Mouse (Mus musculus): ENCODE results near the gene Zscan22. TPM values are rescaled to one million over a fixed set of nuclear protein-coding genes. Genes with fewer than 3 reads are reported as not detected.

Zscan22 gene
- total RNA-seq, 1 experiment = 5.7 TPM

- DNase-seq (ENCODE audit: low read depth, low spot score) = peak; percentile 83
- no peak within 1 kb of the TSS for H3K27ac ChIP-seq (ENCODE audit: insufficient read depth, low read depth, low read length, poor library complexity, severe bottlenecking)
- in situ Hi-C loops (cut with MboI; ENCODE audit: low sequenced_read_pairs in 2 of 2, unreplicated experiment in 2 of 2) = no loop called here
Observed at GRCm38 (mm10) chr7:12880911-12881660, 16.5 kb upstream of the Zscan22 start, which contains the start of gene Zfp128. Gene Zfp128 (plus strand): TSS chr7:12881177.

GRCm38 (mm10) chr7:12886563-12887266 is 10.9 kb upstream of the Zscan22 start:
- in situ Hi-C loops (cut with MboI; ENCODE audit: low sequenced_read_pairs in 2 of 2, unreplicated experiment in 2 of 2) = no loop called here
- Histone ChIP-seq H3K4me1 (ENCODE audit: control insufficient read depth in 2 of 2, insufficient read depth in 2 of 2, low read length in 2 of 2, poor library complexity in 1 of 2) (0 out of 4 replicates have a peak, but pooled peaks cover 0 to 7% of the 10 kb centered on the region in 2 experiments), H3K27ac (ENCODE audit: insufficient read depth, low read depth, low read length, poor library complexity, severe bottlenecking) (no peak overlapping the region), H3K9ac (ENCODE audit: insufficient read depth, low read depth, low read length, poor library complexity, severe bottlenecking) (no peak overlapping the region), H3K4me3 (ENCODE audit: insufficient read depth in 1 of 2, low read depth in 1 of 2, low read length in 2 of 2, poor library complexity in 1 of 2, severe bottlenecking in 1 of 2) (no peak overlapping the region), H3K9me3 (ENCODE audit: control insufficient read depth, insufficient read depth, low read depth, low read length) (no peaks in the 10 kb centered on the region), H3K36me3 (ENCODE audit: control insufficient read depth, insufficient read depth, low read length, poor library complexity, severe bottlenecking) (peaks cover 2% of the 10 kb centered on the region; the same call in 1 of the 2 replicates)
- DNase-seq (ENCODE audit: low read depth, low spot score) = no peak
- TF ChIP-seq HCFC1 (IDR thresholded peaks at IDR 0.05; ENCODE audit: borderline replicate concordance, insufficient read depth, low read length) = no peak
- TF ChIP-seq MAFK (IDR thresholded peaks at IDR 0.05; ENCODE audit: insufficient read depth, low read depth, low read length) = no peak
- TF ChIP-seq ZNF384 (IDR thresholded peaks at IDR 0.05; ENCODE audit: low read depth, low read length) = no peak
- no peak for TF ChIP-seq CHD2 (IDR thresholded peaks at IDR 0.05; ENCODE audit: low read depth, low read length)
- TF ChIP-seq ZC3H11A (IDR thresholded peaks at IDR 0.05; ENCODE audit: borderline replicate concordance, low read depth, low read length) = no peak

More at GRCm38 (mm10) chr7:12880911-12881660, 16.5 kb upstream of the Zscan22 start, which contains the start of gene Zfp128:
- Histone ChIP-seq H3K4me3 (ENCODE audit: insufficient read depth in 1 of 2, low read depth in 1 of 2, low read length in 2 of 2, poor library complexity in 1 of 2, severe bottlenecking in 1 of 2) (peak within 1 kb of the TSS; percentile 69 to 92), H3K4me1 (ENCODE audit: control insufficient read depth in 2 of 2, insufficient read depth in 2 of 2, low read length in 2 of 2, poor library complexity in 1 of 2) (peaks cover 0 to 8% of the 10 kb centered on the region in 2 experiments; a peak in 1 of 4 replicates), H3K9me3 (ENCODE audit: control insufficient read depth, insufficient read depth, low read depth, low read length) (no peaks in the 10 kb centered on the region), H3K36me3 (ENCODE audit: control insufficient read depth, insufficient read depth, low read length, poor library complexity, severe bottlenecking) (peaks cover 2% of the 10 kb centered on the region; the same call in 1 of the 2 replicates), H3K9ac (ENCODE audit: insufficient read depth, low read depth, low read length, poor library complexity, severe bottlenecking) (peak within 1 kb of the TSS; percentile 58; the same call in 1 of the 2 replicates)
- no peak for TF ChIP-seq ZNF384 (IDR thresholded peaks at IDR 0.05; ENCODE audit: low read depth, low read length)
- TF ChIP-seq ZC3H11A (IDR thresholded peaks at IDR 0.05; ENCODE audit: borderline replicate concordance, low read depth, low read length) = no peak
- peak; percentile 53; the same call in 1 of the 2 replicates for TF ChIP-seq CHD2 (IDR thresholded peaks at IDR 0.05; ENCODE audit: low read depth, low read length)
- peak; percentile 91 for TF ChIP-seq HCFC1 (IDR thresholded peaks at IDR 0.05; ENCODE audit: borderline replicate concordance, insufficient read depth, low read length)
- no peak for TF ChIP-seq MAFK (IDR thresholded peaks at IDR 0.05; ENCODE audit: insufficient read depth, low read depth, low read length)

GRCm38 (mm10) chr7:12887585-12887984 is 10.0 kb upstream of the Zscan22 start:
- no peaks in the 10 kb centered on the region for H3K9me3 ChIP-seq (ENCODE audit: control insufficient read depth, insufficient read depth, low read depth, low read length)
- no peak for DNase-seq (ENCODE audit: low read depth, low spot score)
- peaks cover 2% of the 10 kb centered on the region; the same call in 1 of the 2 replicates for H3K36me3 ChIP-seq (ENCODE audit: control insufficient read depth, insufficient read depth, low read length, poor library complexity, severe bottlenecking)
- TF ChIP-seq MAFK (IDR thresholded peaks at IDR 0.05; ENCODE audit: insufficient read depth, low read depth, low read length) (no peak), ZC3H11A (IDR thresholded peaks at IDR 0.05; ENCODE audit: borderline replicate concordance, low read depth, low read length) (no peak), CHD2 (IDR thresholded peaks at IDR 0.05; ENCODE audit: low read depth, low read length) (no peak), HCFC1 (IDR thresholded peaks at IDR 0.05; ENCODE audit: borderline replicate concordance, insufficient read depth, low read length) (no peak), ZNF384 (IDR thresholded peaks at IDR 0.05; ENCODE audit: low read depth, low read length) (no peak)
- in situ Hi-C loops (cut with MboI; ENCODE audit: low sequenced_read_pairs in 2 of 2, unreplicated experiment in 2 of 2) = no loop called here
- H3K27ac ChIP-seq (ENCODE audit: insufficient read depth, low read depth, low read length, poor library complexity, severe bottlenecking) = no peak overlapping the region
- H3K4me3 ChIP-seq (ENCODE audit: insufficient read depth in 1 of 2, low read depth in 1 of 2, low read length in 2 of 2, poor library complexity in 1 of 2, severe bottlenecking in 1 of 2) = no peak overlapping the region
- 0 out of 4 replicates have a peak, but pooled peaks cover 0 to 7% of the 10 kb centered on the region in 2 experiments for H3K4me1 ChIP-seq (ENCODE audit: control insufficient read depth in 2 of 2, insufficient read depth in 2 of 2, low read length in 2 of 2, poor library complexity in 1 of 2)
- no peak overlapping the region for H3K9ac ChIP-seq (ENCODE audit: insufficient read depth, low read depth, low read length, poor library complexity, severe bottlenecking)

- no peak for DNase-seq (ENCODE audit: low read depth, low spot score)
- no peak overlapping the region for H3K9ac ChIP-seq (ENCODE audit: insufficient read depth, low read depth, low read length, poor library complexity, severe bottlenecking)
Observed at GRCm38 (mm10) chr7:12890928-12891327, 6.7 kb upstream of the Zscan22 start.

More at GRCm38 (mm10) chr7:12890928-12891327, 6.7 kb upstream of the Zscan22 start:
- H3K4me1 ChIP-seq (ENCODE audit: control insufficient read depth in 2 of 2, insufficient read depth in 2 of 2, low read length in 2 of 2, poor library complexity in 1 of 2) = 0 out of 4 replicates have a peak, but pooled peaks cover 0 to 4% of the 10 kb centered on the region in 2 experiments
- in situ Hi-C loops (cut with MboI; ENCODE audit: low sequenced_read_pairs in 2 of 2, unreplicated experiment in 2 of 2) = no loop called here
- no peaks in the 10 kb centered on the region for H3K9me3 ChIP-seq (ENCODE audit: control insufficient read depth, insufficient read depth, low read depth, low read length)
- H3K27ac ChIP-seq (ENCODE audit: insufficient read depth, low read depth, low read length, poor library complexity, severe bottlenecking) = no peak overlapping the region
- no peaks in the 10 kb centered on the region for H3K36me3 ChIP-seq (ENCODE audit: control insufficient read depth, insufficient read depth, low read length, poor library complexity, severe bottlenecking)
- no peak overlapping the region for H3K4me3 ChIP-seq (ENCODE audit: insufficient read depth in 1 of 2, low read depth in 1 of 2, low read length in 2 of 2, poor library complexity in 1 of 2, severe bottlenecking in 1 of 2)
- no peak for TF ChIP-seq ZNF384 (IDR thresholded peaks at IDR 0.05; ENCODE audit: low read depth, low read length)
- TF ChIP-seq HCFC1 (IDR thresholded peaks at IDR 0.05; ENCODE audit: borderline replicate concordance, insufficient read depth, low read length) = no peak
- TF ChIP-seq CHD2 (IDR thresholded peaks at IDR 0.05; ENCODE audit: low read depth, low read length) = no peak
- no peak for TF ChIP-seq MAFK (IDR thresholded peaks at IDR 0.05; ENCODE audit: insufficient read depth, low read depth, low read length)
- TF ChIP-seq ZC3H11A (IDR thresholded peaks at IDR 0.05; ENCODE audit: borderline replicate concordance, low read depth, low read length) = no peak

Data from ES-E14 (cell line).